Mouse (Mus musculus): ENCODE measurements around the gene Alx3. TPM values are rescaled to one million over a fixed set of nuclear protein-coding genes. Genes with fewer than 3 reads are reported as not detected.

Alx3 gene
- polyA plus RNA-seq (2014; fragmentation: Nextera tagmentation; extraction: Ambion mirVana), result 0.12 TPM in 1 of 2 replicates, not detected in the other

DNA sequence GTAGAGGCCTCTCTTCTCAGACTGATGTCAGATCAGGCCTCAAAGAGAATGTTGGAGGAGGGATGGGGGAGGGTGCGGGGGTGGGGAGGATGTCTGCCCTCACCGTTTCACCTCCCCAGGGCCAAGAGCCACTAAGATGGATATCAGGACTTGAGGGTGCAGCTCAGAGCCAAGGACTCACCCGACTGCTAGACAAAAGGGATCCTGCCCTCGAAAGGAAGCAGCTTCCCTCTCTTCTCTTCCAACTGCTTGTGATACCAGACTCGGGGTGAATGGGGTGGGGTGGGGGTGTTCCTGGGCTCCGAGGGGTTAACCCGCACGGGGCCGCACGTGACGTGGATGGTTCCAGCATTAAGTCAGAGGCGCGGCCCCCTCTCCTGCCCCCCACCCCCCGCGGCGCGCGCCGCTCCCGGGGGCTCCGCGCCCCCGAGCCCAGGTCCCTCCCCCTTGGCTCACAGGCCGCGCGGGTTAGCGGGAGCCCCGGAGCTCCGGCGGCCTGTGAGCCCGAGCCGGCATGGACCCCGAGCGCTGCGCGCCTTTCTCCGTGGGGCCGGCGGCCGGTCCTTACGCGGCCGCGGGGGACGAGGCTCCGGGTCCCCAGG, at the start of gene Alx3:
Gene Alx3, plus strand, starts transcription at position 370 of the 602 bp plus-strand sequence.
- H3K36me3 ChIP-seq (replicated peaks; ENCODE audit: control insufficient read depth, insufficient read depth), result no peaks in the 10 kb centered on the region
- no peak within 1 kb of the TSS for H3K27ac ChIP-seq
- H3K4me2 ChIP-seq (replicated peaks), result peak within 1 kb of the TSS; percentile 41
- peaks cover 11% of the 10 kb centered on the region; the same call in 1 of the 2 replicates for H3K4me1 ChIP-seq (replicated peaks; ENCODE audit: control insufficient read depth, insufficient read depth, low read length)
- no peaks in the 10 kb centered on the region for H3K9me3 ChIP-seq (ENCODE audit: control insufficient read depth, low read length)
- peak within 1 kb of the TSS; percentile 23 for H3K4me3 ChIP-seq (replicated peaks; ENCODE audit: low read length)
- 2% methylated on average over 45 of the region's 46 CpGs for WGBS
- DNase-seq (ENCODE audit: low spot score) (no peak), ATAC-seq (ENCODE audit: low FRiP score) (peak; percentile 47)
- H3K9ac ChIP-seq, result no peak within 1 kb of the TSS
- H3K27me3 ChIP-seq (ENCODE audit: control insufficient read depth, insufficient read depth, low read length), result peaks cover 88% of the 10 kb centered on the region

DNA sequence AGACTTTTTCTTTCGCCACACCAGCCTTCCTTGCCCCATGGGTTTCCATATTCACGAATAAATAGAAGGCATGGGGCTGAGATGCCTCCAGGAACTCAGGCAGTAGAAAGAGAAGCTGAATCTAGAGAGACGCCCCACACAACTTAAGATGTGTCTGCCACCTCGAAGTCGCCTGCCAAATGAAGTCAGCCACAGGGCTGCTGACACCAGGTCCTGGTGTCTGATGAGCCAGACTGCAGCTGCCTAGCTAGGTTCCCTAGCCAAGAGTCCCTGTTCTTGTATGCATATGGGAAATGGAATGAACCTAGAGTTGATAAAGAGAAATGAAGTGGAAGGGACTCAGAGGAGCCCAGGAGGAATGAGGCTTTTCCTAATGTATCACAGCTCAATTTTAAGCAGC, 49.6 kb upstream of the Alx3 start:
- DNase-seq (ENCODE audit: low spot score) (no peak), ATAC-seq (ENCODE audit: low FRiP score) (no peak)
- Histone ChIP-seq H3K9me3 (ENCODE audit: control insufficient read depth, low read length) (no peaks in the 10 kb centered on the region), H3K4me2 (replicated peaks) (no peak overlapping the region), H3K4me1 (replicated peaks; ENCODE audit: control insufficient read depth, insufficient read depth, low read length) (no peaks in the 10 kb centered on the region), H3K36me3 (replicated peaks; ENCODE audit: control insufficient read depth, insufficient read depth) (no peaks in the 10 kb centered on the region), H3K27ac (0 out of 2 replicates have a peak overlapping the region, but pooled peaks have one; percentile 38), H3K4me3 (replicated peaks; ENCODE audit: low read length) (no peak overlapping the region), H3K27me3 (ENCODE audit: control insufficient read depth, insufficient read depth, low read length) (no peaks in the 10 kb centered on the region), H3K9ac (no peak overlapping the region)
- 72% methylated on average over 5 of the region's 5 CpGs for WGBS

DNA sequence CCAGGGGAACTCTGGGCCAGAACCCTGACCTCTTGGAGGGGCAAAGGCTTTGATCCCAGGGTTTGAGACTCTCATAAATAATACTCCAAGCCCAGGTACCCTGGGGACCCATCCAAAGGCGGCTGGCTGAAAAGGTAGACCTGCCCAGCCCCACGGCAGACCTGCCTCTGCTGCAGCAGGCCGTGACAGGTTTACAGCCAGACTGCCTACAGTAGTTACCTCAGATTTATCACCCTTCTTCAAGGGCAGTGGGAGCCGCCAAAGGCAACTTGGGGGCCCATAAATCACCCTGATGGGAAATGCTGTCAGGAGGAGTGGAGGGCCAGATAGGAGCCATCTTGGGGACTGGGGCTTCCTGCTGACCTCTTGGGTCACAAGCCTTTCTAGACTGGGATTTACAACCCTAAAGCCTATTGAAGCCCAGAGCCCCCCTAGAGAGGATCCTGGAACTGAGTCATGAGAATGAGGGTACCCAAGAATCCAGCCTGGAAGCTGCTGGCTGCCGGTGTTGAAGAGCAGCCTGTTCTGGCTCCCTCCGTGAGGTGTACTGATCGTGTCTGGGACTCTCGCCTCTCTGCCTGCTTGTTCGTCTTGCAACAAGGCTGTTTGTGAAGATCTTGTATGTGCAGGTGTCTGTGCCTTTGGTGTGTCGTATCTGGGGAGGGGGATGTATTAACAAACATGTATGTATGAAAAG, 49.0 kb upstream of the Alx3 start:
- 65% methylated on average over 10 of the region's 10 CpGs for WGBS
- Histone ChIP-seq H3K4me1 (replicated peaks; ENCODE audit: control insufficient read depth, insufficient read depth, low read length) (no peaks in the 10 kb centered on the region), H3K4me2 (replicated peaks) (no peak overlapping the region), H3K9ac (no peak overlapping the region), H3K36me3 (replicated peaks; ENCODE audit: control insufficient read depth, insufficient read depth) (no peaks in the 10 kb centered on the region), H3K4me3 (replicated peaks; ENCODE audit: low read length) (no peak overlapping the region), H3K27ac (peak overlapping the region; percentile 38; the same call in 1 of the 2 replicates), H3K9me3 (ENCODE audit: control insufficient read depth, low read length) (no peaks in the 10 kb centered on the region), H3K27me3 (ENCODE audit: control insufficient read depth, insufficient read depth, low read length) (no peaks in the 10 kb centered on the region)
- DNase-seq (ENCODE audit: low spot score) (no peak), ATAC-seq (ENCODE audit: low FRiP score) (0 out of 2 replicates have a peak, but pooled peaks have one; percentile 47)

- WGBS, result 45% methylated on average over 2 of the region's 2 CpGs
- no peak overlapping the region for H3K4me3 ChIP-seq (replicated peaks; ENCODE audit: low read length)
- H3K4me1 ChIP-seq (replicated peaks; ENCODE audit: control insufficient read depth, insufficient read depth, low read length), result no peaks in the 10 kb centered on the region
- DNase-seq (ENCODE audit: low spot score) (peak; percentile 64), ATAC-seq (ENCODE audit: low FRiP score) (peak; percentile 76)
- no peak overlapping the region for H3K4me2 ChIP-seq (replicated peaks)
- H3K27ac ChIP-seq, result no peak overlapping the region
- H3K36me3 ChIP-seq (replicated peaks; ENCODE audit: control insufficient read depth, insufficient read depth), result no peaks in the 10 kb centered on the region
- H3K9me3 ChIP-seq (ENCODE audit: control insufficient read depth, low read length), result no peaks in the 10 kb centered on the region
- H3K9ac ChIP-seq, result no peak overlapping the region
- no peaks in the 10 kb centered on the region for H3K27me3 ChIP-seq (ENCODE audit: control insufficient read depth, insufficient read depth, low read length)
Measured at GRCm38 (mm10) chr3:107546956-107547355, 47.9 kb upstream of the Alx3 start.

- H3K36me3 ChIP-seq (replicated peaks; ENCODE audit: control insufficient read depth, insufficient read depth), result no peaks in the 10 kb centered on the region
- 0 out of 2 replicates have a peak, but pooled peaks have one; percentile 14 for ATAC-seq (ENCODE audit: low FRiP score)
Measured at GRCm38 (mm10) chr3:107550409-107551049, 44.3 kb upstream of the Alx3 start.

GRCm38 (mm10) chr3:107554842-107555241, 40.0 kb upstream of the Alx3 start, which contains the start of gene Ubl4b:
Gene Ubl4b, minus strand, starts transcription at chr3:107555073.
- Histone ChIP-seq H3K4me2 (replicated peaks) (no peak within 1 kb of the TSS), H3K36me3 (replicated peaks; ENCODE audit: control insufficient read depth, insufficient read depth) (no peaks in the 10 kb centered on the region), H3K27ac (no peak within 1 kb of the TSS), H3K9me3 (ENCODE audit: control insufficient read depth, low read length) (no peaks in the 10 kb centered on the region), H3K4me1 (replicated peaks; ENCODE audit: control insufficient read depth, insufficient read depth, low read length) (no peaks in the 10 kb centered on the region; the same call in 1 of the 2 replicates), H3K27me3 (ENCODE audit: control insufficient read depth, insufficient read depth, low read length) (no peaks in the 10 kb centered on the region), H3K9ac (no peak within 1 kb of the TSS), H3K4me3 (replicated peaks; ENCODE audit: low read length) (no peak within 1 kb of the TSS)
- 96% methylated on average over 2 of the region's 2 CpGs for WGBS
- DNase-seq (ENCODE audit: low spot score) (no peak), ATAC-seq (ENCODE audit: low FRiP score) (no peak)

More at GRCm38 (mm10) chr3:107550409-107551049, 44.3 kb upstream of the Alx3 start:
- WGBS, result 71% methylated on average over 17 of the region's 17 CpGs
- Histone ChIP-seq H3K4me2 (replicated peaks) (no peak overlapping the region), H3K4me1 (replicated peaks; ENCODE audit: control insufficient read depth, insufficient read depth, low read length) (no peaks in the 10 kb centered on the region; the same call in 1 of the 2 replicates), H3K27me3 (ENCODE audit: control insufficient read depth, insufficient read depth, low read length) (no peaks in the 10 kb centered on the region), H3K4me3 (replicated peaks; ENCODE audit: low read length) (no peak overlapping the region), H3K9me3 (ENCODE audit: control insufficient read depth, low read length) (no peaks in the 10 kb centered on the region), H3K27ac (no peak overlapping the region), H3K9ac (no peak overlapping the region)
- peak; percentile 80 for DNase-seq (ENCODE audit: low spot score)

DNA sequence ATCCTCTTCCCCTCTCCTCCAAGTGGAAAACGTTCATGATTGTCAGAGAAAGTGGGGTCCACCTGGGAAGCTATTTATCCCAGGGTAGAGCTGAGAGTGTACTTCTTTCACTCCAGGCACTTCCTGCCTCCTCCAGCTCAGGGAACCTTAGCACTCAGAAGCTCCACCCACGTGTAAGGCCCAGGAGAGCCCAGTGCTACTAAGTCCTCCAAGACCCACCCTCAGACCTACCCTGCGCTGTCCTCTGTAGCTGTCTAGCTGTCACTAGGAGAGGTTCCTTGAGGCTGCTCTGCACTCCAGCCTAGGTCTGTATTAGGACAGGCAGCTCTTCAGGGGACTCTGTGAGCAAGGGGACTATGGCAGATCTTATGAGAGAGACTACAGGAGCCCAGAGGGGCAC, 36.1 kb upstream of the Alx3 start:
- 28% methylated on average over 3 of the region's 3 CpGs for WGBS
- Histone ChIP-seq H3K4me3 (replicated peaks; ENCODE audit: low read length) (no peak overlapping the region), H3K9me3 (ENCODE audit: control insufficient read depth, low read length) (no peaks in the 10 kb centered on the region), H3K4me1 (replicated peaks; ENCODE audit: control insufficient read depth, insufficient read depth, low read length) (no peaks in the 10 kb centered on the region), H3K27me3 (ENCODE audit: control insufficient read depth, insufficient read depth, low read length) (no peaks in the 10 kb centered on the region), H3K9ac (no peak overlapping the region), H3K36me3 (replicated peaks; ENCODE audit: control insufficient read depth, insufficient read depth) (no peaks in the 10 kb centered on the region), H3K27ac (no peak overlapping the region), H3K4me2 (replicated peaks) (no peak overlapping the region)
- DNase-seq (ENCODE audit: low spot score) (no peak), ATAC-seq (ENCODE audit: low FRiP score) (peak; percentile 7; the same call in 1 of the 2 replicates)

DNA sequence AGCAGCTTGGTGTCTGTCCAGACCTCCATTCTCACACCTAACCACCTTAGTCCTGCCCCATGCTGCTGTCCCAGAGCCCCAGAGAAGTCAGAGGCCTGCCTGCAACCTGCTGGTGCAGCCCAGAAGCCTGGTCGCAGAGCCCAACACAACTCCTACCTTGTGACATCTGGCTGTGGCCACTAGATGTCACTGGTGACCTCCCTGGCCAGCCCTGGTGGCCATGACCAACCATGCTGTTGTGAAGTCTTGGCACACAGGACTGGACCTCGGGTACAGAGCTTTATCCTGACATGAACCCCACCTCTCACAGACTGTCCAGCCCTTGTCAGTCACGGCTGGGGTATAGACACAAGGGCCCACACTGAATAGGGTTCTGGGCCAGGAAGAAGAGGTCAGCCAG, 35.6 kb upstream of the Alx3 start:
- Histone ChIP-seq H3K4me2 (replicated peaks) (no peak overlapping the region), H3K27me3 (ENCODE audit: control insufficient read depth, insufficient read depth, low read length) (no peaks in the 10 kb centered on the region), H3K36me3 (replicated peaks; ENCODE audit: control insufficient read depth, insufficient read depth) (no peaks in the 10 kb centered on the region), H3K9ac (no peak overlapping the region), H3K27ac (no peak overlapping the region), H3K4me3 (replicated peaks; ENCODE audit: low read length) (no peak overlapping the region), H3K9me3 (ENCODE audit: control insufficient read depth, low read length) (no peaks in the 10 kb centered on the region), H3K4me1 (replicated peaks; ENCODE audit: control insufficient read depth, insufficient read depth, low read length) (no peaks in the 10 kb centered on the region)
- ATAC-seq (ENCODE audit: low FRiP score) (peak; percentile 52; the same call in 1 of the 2 replicates), DNase-seq (ENCODE audit: low spot score) (peak; percentile 73)
- WGBS, result 17% methylated on average over 3 of the region's 3 CpGs

DNA sequence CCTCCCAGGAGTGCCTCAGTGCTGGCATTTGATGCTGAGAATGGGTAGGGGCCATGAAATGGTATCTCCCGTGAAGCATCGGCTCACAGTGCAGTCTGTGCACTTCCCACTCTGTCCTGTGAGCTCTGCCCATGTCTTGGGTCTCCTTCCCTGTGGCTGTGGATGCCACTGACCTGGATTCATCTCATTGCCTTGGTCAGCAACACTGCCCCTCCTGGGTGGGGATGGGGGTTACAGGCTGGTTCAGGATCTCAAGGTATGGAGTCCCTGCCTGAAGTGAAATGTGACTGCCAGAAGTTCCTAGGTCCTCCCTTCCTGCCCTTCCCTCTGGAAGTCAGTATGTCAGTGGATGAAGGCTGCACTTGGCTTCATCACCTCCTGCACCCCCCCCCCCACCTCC, 32.7 kb upstream of the Alx3 start:
- H3K4me3 ChIP-seq (replicated peaks; ENCODE audit: low read length), result no peak overlapping the region
- no peak overlapping the region for H3K27ac ChIP-seq
- DNase-seq (ENCODE audit: low spot score) (no peak), ATAC-seq (ENCODE audit: low FRiP score) (no peak)
- no peaks in the 10 kb centered on the region for H3K27me3 ChIP-seq (ENCODE audit: control insufficient read depth, insufficient read depth, low read length)
- 88% methylated on average over 2 of the region's 2 CpGs for WGBS
- no peak overlapping the region for H3K4me2 ChIP-seq (replicated peaks)
- H3K36me3 ChIP-seq (replicated peaks; ENCODE audit: control insufficient read depth, insufficient read depth), result no peaks in the 10 kb centered on the region
- no peaks in the 10 kb centered on the region for H3K9me3 ChIP-seq (ENCODE audit: control insufficient read depth, low read length)
- no peaks in the 10 kb centered on the region for H3K4me1 ChIP-seq (replicated peaks; ENCODE audit: control insufficient read depth, insufficient read depth, low read length)
- H3K9ac ChIP-seq, result no peak overlapping the region
